Mouse (Mus musculus) heart, adult 18-20 months (tissue): ENCODE results near the gene Wif1. TPM values are rescaled to one million over a fixed set of nuclear protein-coding genes. Genes with fewer than 3 reads are reported as not detected.

Experiments used
- DNase-seq, 2 experiments: peaks; one replicate each; pipeline ENCODE4 v3.0.0; 2021 to 2022; ENCODE audit warnings: mixed read lengths in 1 of 2
- long read RNA-seq, 2 experiments: library from polyadenylated mRNA; stranded (forward); transcript quantifications; one replicate each; pipeline ENCODE4 v2.0.0; 2021
- total RNA-seq, 2 experiments: library from RNA; stranded (reverse); gene quantifications; 2 replicates each; pipeline ENCODE4 v1.2.3; 2021

Wif1 gene
- 1 to 10 TPM; 2.5 to 3.0 TPM for total RNA-seq
- long read RNA-seq, experiment 1, transcript Wif1-201 (10 exons, 2,294 nt), result major isoform, 7 of 7 reads
- long read RNA-seq, experiment 1, partial matches to known transcripts, result 0 of 7 reads
- long read RNA-seq, experiment 1, other reads (novel, unspliced or antisense), result 0 of 7 reads
- long read RNA-seq, experiment 2, partial matches to known transcripts, result 0 of 2 reads
- long read RNA-seq, experiment 2, other reads (novel, unspliced or antisense), result 1 of 2 reads

DNA sequence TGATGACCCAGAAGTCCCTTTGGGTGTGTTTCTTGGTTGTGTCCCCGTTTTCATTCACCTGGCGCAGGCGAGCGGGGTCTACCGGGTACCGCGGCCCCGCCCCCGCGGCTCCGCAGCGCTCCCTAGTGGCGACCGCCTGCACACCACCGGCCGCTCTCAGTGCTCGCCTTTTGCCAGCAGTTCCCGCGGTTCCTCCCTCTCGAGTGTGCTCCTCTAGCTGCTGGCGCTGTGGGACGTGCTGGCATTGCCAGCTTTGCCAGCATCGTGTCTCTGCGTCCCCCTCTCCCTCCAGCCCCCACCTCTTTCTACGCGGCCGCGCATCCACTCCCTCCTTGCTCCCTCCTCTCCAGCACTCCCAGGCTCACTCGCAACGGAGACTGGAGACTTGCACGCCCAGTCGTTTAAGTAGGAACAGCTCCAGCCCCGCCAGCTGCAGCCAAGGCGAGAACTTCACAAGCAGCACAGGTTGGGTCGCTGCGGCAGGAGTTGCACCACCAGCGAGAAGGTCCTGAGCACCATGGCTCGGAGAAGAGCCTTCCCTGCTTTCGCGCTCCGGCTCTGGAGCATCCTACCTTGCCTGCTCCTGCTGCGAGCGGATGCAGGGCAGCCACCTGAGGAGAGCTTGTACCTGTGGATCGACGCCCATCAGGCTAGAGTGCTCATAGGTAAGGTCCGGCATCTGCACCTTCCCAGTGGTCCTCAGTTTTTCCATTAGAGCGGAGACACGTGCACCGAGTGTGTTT is at the start of gene Wif1:
Wif1 (plus strand) TSS at position 135 of the 743 bp plus-strand sequence.
- peak; percentile 75 to 83 for DNase-seq

DNA sequence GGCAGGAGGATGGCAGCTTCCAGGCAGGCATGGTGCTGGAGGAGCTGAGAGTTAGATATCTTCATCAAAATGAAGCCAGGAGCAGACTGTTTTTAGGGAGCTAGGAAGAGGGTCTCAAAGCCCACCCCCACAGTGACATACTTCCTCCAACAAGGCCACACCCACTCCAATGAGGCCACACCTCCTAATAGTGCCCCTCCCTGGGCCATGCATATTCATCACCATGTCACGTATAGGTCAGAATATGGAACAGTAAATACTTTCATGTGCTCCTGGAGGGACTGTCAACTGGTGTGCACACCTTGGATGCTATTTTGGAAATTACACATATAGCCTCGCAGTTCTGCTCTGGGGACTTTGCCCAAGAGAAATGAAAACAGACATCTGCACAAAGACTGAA is 31.6 kb upstream of the Wif1 start:
- no peak for DNase-seq

DNA sequence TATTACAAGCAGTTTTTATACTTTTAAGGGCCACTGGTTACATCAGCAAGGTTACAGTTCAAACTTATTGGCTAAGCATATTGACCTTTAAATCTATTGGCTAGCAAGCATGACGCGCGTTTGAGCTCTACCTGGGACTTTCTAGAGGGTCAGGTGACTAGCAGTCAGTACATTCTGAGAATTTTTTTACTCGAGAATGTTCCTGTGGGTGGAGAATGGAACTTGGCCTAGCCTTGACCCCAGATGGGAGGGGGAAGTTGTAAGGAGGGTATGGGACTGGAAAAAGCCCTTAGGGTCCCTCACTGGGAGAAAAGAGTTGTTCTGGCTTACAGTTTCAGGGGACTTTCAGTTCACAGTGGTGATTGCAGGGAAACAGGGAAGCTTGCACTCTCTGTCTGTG is 22.3 kb upstream of the Wif1 start:
- no peak for DNase-seq

DNA sequence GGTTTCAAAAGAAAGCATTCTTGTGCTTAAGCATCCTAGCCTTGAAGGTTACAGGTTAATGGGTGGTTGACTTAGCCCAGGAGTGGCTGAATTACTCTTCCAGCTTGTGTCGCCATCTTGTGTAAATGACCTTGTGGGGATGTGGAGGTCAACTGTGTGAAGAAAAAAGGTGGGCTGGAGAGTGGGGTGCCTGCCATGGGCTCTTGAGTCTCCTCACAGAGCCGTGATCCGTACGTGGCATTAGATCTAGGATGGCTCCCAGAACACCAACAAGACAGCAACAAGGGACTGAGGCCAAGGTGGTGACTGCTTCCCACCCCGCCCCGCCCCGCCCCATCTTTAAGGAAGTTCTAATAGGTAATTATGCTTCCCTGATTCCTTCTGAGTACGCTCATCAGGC is 17.5 kb upstream of the Wif1 start:
- no peak for DNase-seq

DNA sequence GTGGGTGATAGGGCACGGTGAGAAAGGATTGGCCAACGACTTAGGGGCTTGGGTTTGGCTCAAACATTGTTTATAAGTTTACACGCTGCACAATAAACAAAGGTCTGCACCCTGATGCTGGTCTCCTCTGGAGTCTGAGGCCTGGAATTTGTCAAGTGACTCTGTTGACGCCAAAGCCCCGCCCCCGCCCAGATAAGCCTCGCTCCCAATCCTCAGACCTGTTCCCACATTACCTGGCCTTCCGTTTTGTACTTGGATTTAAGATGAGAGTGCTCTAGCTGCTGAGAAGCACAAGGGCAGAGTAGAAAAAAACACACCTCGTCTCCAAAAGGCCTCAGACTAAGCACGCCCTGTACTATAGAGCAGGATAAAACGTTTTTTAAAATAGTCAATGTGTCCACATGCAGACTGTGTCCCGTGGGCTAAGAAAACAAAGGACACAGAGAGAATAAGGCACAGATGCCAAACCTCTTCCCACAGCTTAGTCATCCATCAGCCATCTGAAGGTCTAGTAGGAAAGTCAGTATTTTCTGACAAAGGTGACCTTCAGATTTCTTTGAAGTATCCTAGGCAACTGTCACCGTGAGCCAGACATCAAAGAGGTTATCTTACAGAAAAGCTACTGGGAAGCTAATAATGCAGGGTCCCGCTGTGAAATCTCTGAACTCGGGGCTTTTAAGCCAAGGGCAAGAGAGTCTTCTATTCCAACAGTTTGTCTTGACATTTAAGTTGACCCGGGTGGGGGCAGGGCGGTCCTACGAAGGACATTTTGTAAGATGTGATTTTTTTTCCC is 16.9 kb upstream of the Wif1 start:
- no peak for DNase-seq

DNA sequence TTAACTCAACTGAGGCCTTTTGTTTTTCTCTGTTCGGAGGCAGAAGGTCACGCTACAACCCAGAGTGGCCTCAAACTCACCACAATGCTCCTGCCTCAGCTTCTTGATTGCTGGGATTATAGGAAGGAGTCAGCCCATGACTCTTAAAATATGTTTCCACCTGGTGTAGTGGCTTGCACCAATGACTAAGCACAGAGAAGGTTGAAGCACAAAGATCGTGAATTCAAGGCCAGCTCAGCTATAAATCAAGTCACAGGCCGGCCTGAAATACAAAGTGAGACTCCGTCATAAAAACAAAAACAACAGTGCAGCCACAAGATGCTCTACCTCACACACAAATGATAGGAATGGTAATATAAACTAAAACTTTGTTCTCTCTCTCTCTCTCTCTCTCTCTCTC is 10.8 kb upstream of the Wif1 start:
- no peak for DNase-seq

DNA sequence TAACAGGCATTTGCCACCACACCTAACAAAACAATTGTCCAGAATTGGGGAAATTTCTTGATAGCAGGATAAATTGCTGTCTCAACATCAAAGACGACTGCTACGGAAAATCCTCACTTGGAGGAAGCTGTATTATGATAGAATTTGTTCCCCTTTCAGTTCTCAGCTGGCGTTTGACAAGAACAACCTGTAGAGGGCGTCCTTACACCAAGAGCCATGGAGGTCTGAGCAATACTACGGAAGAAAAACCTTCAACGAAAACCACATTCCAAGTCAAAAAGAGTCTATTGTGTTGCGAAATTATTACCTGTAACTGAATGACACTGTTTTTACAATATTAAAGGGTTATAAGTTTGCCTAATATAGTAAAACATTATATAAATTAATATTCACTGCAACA is 2.0 kb upstream of the Wif1 start:
- peak; percentile 11 to 25 for DNase-seq

DNA sequence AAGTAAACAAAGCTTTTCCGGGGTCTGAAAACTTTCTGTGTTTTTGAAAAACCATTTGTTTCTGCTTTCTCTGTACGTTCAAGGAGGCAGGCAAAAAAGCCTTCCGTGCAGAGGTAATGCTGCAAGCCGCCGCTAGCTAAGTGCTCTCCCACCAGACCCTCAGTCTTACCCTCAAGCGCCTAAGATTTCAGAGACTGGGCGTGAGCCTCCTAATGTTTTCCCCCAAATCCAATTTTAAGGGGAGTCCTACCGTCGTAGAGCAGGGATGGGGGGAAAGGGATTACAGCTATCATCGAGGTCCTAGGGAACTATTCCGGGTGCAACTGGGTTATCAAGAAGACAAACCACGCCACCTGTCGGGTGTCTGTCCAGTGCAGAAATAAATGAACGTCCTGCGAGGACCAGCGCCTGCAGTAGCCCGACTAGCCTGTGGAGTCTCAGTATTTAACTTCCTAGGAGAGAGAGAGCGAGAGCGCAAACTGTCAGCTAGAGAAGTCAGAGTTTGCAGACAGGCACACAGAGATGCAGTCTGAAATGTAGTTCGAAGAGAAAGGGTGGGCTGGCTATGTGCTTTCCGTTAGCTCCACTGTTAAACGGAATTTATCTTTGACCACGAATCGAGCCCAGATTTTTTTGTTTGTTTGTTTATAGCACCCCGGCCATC is 500 bp upstream of the Wif1 start:
- DNase-seq, result peak; percentile 69 to 81

DNA sequence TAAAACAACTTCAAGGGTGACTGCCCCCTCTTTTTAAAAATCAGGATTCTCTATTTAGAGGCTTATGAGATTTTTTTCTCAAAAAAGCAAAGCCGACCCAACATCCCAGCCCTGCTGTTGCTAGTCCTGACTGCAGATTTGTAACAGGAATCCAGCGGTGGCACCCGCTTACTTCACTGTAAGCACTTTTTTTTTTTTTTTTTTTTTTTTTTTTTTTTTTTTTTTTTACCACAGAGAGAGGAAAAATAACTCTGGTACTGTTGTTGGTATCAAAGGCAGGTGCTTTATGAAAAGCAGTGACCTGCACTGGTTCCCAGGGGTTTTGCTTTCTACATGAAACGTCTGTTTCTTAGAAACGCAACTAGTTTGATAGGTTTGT is 798 bp downstream of the Wif1 start:
- no peak for DNase-seq

DNA sequence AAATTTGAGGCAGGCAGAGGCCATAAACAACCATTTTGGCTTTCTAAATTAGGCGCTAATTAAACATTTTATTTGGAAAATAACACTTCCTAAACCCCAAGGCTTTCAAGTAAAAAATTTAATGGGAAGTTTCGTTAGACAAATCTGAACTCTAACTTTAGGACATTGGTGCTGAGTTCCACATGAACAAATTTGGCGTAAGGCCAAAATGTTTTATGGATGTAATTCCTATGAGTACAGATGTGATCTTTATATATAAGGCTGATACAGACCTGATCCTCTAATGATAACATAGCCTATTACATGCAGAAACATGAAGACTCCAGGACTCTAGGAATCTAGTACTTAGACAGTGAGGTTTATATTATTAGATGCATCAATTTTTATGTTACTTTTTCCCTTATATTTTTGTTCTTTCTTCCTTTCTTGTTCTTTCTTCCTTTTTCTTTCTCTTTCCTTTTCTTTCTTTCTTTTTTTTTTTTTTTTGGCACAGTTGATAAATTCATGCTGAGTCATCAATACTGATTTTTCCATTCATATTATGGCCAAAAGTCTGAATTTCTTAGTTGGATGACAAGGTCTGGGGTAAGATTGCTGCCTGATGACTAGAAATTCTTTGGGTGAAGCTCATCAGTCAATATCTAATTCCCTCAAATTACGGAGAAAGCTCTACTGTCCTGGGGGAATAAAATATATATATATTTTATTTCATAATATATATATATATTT is 5.0 kb downstream of the Wif1 start:
- no peak for DNase-seq

DNA sequence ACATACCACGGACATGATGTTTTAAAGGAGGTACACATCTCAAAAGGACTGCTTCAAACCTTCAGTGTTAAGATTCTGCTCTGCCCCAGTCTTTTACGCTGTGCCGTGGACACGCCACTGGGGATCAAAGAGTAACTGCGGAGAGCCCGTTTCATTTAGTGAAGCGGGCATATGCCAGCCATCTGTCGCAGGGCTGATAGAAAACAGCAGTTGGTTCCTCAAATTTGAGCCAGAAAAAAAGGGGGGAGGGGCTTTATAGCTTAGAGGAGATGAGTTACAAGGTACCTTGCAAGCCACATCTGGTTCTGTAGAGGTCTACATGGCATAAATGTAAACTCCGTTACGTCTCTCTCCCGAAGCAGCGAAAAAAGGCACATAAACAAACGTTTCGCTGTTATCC is 7.2 kb downstream of the Wif1 start:
- DNase-seq, result no peak

DNA sequence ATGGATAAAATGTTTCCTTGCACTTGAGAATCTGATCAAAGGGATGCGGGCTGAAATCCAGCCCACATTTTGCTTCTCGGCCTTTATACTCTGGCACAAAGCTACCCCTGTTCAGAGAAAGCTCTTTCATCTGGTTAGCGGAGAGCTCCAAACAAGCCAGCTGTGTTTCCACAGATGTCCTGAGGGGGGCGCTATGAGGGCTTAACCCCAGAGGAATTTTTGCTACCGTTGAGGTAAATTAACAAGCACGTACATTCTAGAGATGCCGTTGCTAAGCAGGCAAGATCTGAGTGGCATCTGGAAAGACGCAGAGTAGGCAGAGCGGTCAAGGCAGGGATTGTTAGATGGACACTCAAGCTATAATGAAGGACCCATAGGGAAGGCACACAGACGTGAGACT is 13.7 kb downstream of the Wif1 start:
- DNase-seq, result no peak

DNA sequence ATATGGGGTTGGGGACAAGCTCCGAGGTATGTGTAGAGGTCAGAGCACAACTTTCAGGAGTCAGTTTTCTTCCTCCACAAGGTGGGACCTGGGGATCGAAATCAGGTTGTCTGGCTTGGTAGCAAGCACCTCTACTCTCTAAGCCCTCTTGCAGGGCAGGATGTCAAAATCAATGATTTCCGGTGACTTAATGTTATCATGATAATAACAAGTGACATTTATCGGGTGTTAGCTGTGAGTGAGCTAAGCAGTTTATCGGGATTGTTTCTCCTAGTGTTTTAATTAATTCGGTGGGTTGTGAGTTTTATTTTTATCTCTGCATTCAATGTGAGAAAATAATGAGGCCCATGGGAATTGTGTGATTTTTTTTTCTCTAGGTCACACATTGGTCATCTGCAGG is 18.3 kb downstream of the Wif1 start:
- DNase-seq, result no peak

DNA sequence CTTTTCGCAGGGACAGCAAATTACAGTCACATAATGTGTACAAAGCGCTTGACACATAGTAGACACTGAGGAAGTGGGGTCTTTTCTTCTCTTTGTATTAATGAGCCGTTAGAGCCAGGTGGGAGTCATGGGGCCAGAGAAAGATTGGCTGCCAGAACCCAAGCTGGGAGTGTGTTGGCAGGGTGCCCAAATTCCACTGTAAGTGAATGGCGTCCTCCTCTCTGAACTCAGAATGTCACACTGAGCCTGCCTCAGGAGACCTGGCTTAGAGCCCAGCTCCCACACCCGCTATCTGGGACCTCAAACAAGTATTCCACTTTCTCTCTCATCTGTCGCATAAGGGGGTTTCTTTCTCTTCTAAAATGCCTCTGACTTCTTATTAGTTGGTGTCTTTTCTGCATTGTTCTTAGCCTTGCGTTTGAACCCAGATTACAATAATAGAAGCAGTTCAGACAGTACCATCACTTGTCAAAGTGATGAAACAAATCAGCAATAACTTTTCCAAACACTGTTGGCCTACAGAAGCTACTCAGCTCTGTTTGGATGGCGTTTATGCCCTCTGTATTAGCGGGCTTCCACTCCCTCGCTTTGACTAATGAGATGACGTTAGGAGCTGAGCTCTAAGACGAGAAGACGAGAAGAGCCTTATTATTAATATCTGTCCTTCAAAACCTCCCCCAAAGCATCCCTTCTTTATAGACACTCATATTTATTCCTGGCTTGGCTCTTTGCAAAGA is 21.9 kb downstream of the Wif1 start:
- peak; percentile 77 to 84 for DNase-seq

DNA sequence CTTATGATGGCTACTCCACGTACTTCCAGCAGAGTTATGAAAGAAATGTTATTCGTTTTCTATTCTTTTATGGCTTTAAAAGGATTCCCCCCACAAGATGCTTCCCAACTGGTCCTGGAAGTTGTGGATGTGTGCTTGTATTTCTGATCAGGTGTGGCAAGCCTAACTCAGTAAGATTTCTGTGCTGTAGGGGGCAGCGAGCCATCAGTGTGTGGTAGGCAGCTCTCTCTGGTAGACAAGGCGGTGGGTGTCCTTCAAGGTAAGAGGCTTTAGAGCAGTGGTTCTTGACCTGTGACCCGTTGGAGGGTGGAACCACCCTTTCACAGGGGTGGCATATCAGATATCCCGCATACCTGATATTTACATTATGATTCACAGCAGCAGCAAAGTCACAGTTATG is 23.1 kb downstream of the Wif1 start:
- DNase-seq, result no peak

DNA sequence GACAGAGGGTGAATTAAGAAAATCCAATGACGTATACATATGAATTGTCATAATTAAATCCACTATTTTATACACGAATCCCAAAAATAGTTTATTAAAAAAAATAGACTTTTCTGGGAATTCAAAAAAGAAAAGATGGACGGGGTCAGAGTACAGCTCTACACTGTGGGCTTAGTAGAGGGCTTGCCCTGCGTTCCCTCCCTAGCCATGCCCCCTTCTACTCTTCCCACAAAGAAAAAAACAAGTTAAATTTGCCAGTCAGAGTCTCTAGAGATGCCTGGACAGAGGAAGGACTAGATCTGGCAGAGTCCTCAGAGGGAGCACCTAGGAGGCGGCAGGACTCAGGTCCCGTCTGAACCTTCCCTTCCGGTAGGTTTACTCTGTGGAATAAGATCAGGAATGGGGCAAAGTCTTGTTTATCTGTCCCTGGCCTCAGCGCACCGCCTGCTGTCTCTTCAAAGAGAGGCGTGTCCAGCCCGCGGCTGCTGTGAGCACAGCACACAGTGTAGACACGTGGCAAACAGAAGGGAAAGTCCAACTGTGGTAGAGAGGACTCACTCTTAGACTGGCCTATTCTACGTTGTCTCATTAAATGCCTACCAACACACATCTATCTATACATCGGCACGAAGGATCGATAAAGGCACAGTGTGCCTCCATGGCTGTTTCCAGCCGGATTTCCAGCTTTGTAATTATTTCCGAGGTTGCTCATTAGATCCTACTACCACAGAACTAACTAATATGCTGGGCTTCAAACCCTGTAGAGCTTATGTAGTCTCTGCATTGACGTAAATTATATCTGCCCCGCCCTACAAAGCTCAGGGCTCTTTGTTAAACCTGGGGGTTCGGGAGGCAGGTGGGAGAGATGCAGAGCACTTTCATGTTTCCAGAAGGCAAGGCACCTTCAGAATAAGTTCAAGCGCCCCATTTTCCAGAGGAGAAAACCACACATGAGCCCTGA is 25.6 kb downstream of the Wif1 start:
- DNase-seq, result no peak

DNA sequence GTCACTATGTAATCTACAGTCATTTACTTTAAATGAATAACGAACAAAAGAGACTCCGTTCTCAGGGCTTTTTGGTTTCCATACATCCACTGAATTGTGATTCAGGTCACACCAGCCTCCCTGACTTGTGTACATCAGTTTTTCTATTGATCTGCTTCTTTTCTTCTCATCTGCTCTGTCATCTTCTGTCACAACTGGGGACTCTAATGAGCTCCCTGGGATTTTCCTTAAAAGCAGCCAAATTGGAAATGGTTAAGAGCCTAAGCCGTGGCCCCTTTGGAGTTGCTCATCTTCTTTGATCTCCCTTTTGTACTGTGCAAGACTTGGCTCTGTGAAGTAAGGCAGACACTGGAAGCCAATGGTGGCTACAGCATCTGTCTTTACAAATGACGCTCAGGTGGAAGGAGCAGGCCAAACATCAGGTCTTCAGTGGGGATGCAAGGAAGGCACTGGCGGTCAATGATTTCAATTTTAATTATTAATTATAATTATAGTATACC is 27.6 kb downstream of the Wif1 start:
- DNase-seq, result no peak

DNA sequence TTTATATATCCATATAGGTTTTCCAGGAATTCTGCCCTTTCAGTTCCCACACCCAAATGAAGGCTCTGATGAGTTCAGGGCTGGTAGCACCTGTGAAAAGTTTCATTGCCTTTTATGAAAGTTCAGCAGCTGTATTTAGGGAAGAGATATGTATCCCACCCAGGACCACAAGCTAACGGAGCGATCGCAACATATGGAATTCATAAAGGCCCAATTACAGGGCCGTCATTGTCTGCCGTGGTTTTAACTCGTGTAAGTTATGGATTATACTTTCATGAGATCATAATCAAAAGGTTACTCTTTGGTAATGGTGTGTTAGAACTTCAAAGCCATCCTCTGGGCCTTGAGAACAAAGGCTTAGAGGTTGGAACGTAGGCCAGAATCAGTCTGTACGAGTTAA is 28.9 kb downstream of the Wif1 start:
- no peak for DNase-seq

DNA sequence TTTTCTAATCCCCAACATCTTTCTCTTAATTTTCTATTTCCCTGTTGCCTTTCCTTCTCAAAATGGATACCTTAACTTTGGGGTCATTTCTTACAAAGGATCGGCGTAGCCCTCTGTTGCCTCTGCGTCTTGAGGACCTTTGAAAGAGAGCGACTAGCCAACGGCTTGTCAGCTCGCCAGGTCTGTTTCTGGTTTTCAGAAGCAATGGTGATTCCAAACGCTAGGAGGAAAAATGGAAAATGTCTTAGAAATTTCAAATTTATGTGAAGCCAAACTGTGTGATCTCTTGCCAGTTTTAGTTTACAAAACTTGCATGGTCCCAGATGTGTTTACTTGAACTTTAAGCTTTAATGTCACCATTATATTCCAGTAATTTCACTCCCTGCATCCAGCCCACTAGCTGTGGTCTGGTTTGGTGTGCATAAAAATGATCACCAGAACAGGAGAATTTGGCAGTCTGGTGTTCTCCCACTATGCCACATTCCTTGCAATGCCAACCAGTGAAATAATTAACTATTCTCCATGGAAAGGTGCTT is 33.7 kb downstream of the Wif1 start:
- no peak for DNase-seq

DNA sequence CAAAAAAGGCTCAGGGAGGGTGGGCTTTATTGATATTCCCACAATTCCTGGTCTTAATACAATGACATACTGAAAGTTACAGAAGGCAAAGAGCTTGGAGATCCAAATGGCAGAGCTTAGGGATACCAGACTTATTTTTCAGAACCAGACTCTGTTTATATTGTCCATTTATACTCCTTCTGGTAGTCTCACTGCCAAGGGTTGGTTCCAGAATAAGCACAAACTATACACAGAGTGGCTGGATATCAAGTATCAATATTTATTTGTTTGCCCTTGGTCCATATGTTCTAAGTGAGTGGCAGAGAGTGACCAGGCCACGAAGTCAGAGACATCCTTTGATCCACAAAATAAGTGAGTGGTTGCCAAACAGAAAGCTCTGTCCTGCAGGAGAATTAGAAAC is 34.2 kb downstream of the Wif1 start:
- no peak for DNase-seq
